20 mouse cellular contexts compared by ENCODE assay signal in genomic region chr2:144185175-144185574, GRCm38 (mm10).
DNase-seq lines count a peak whose midpoint lies in the region; ATAC-seq and TF ChIP-seq lines count a peak whose summit lies in the region.
"Had no signal": no experiment of that assay in that cellular context is flagged by ENCODE, and none has a peak within 500 bp of the region (broad histone marks: within the 10 kb centered on the region; RNA-seq: fewer than 3 reads in every experiment).

No protein-coding gene starts in this region.

- WGBS in small intestine, adult 2 months: 84% methylated on average over 3 of the region's 3 CpGs

- no peak for ATAC-seq in megakaryocyte, adult 5-6 weeks (ENCODE audit: poor library complexity, severe bottlenecking)
- ATAC-seq in granulocyte monocyte progenitor cell, adult 5-6 weeks (replicated peaks; ENCODE audit: poor library complexity, severe bottlenecking): peak; percentile 48
- ATAC-seq: activated CD4-positive, CD25-positive, alpha-beta regulatory T cell, adult 4 months; forebrain, embryonic 13.5 days; forebrain, embryonic 15.5 days; forebrain, postnatal 0 days; Patski had no signal

- TF ChIP-seq POLR2A in small intestine, adult 2 months (IDR thresholded peaks at IDR 0.05; ENCODE audit: low read depth, low read length): no peak

- H3K36me3 ChIP-seq in megakaryocyte, embryonic 14.5 days (replicated peaks; ENCODE audit: low read length): no peaks in the 10 kb centered on the region
- H3K36me3 ChIP-seq in small intestine, adult 2 months (ENCODE audit: control insufficient read depth, insufficient read depth, low read length): no peaks in the 10 kb centered on the region
- H3K36me3 ChIP-seq: embryonic facial prominence, embryonic 10.5 days; embryonic facial prominence, embryonic 12.5 days; forebrain, embryonic 15.5 days had no signal

- peak overlapping the region; percentile 4 for H3K4me3 ChIP-seq in megakaryocyte, embryonic 14.5 days (replicated peaks)
- H3K4me3 ChIP-seq in small intestine, adult 2 months (ENCODE audit: low read depth, low read length): no peak overlapping the region
- H3K4me3 ChIP-seq: embryonic facial prominence, embryonic 10.5 days; embryonic facial prominence, embryonic 12.5 days; forebrain, embryonic 13.5 days; forebrain, embryonic 15.5 days had no signal

- no peaks in the 10 kb centered on the region for H3K27me3 ChIP-seq in megakaryocyte, embryonic 14.5 days (replicated peaks)
- H3K27me3 ChIP-seq in small intestine, adult 2 months (ENCODE audit: control insufficient read depth, insufficient read depth, low read length): no peaks in the 10 kb centered on the region
- H3K27me3 ChIP-seq: embryonic facial prominence, embryonic 12.5 days; forebrain, embryonic 13.5 days; forebrain, embryonic 15.5 days; Patski had no signal

- H3K27ac ChIP-seq in small intestine, adult 2 months (ENCODE audit: insufficient read depth, low read depth, low read length): peak overlapping the region; percentile 59; the same call in 1 of the 2 replicates
- H3K27ac ChIP-seq: embryonic facial prominence, embryonic 10.5 days; embryonic facial prominence, embryonic 12.5 days; forebrain, embryonic 13.5 days; forebrain, embryonic 15.5 days had no signal

- DNase-seq in cerebellum, postnatal 36 days: no peak
- no peak for DNase-seq in urinary bladder, postnatal 14 days (ENCODE audit: low spot score)
- DNase-seq: adrenal gland, adult 8-10 months; adrenal gland, postnatal 14 days; adrenal gland, postnatal 36 days; cerebellum, adult 11-12 months; cerebellum, adult 8-10 months; cerebellum, adult 9-11 months; cerebellum, postnatal 14 days; forebrain, postnatal 0 days had no signal

- H3K4me1 ChIP-seq in megakaryocyte, embryonic 14.5 days: peaks cover 93% of the 10 kb centered on the region
- H3K4me1 ChIP-seq in small intestine, adult 2 months (ENCODE audit: control insufficient read depth, insufficient read depth, insufficient read length, low read length): peaks cover 43% of the 10 kb centered on the region
- H3K4me1 ChIP-seq: forebrain, embryonic 13.5 days; forebrain, embryonic 15.5 days had no signal

- no peaks in the 10 kb centered on the region for H3K9me3 ChIP-seq in megakaryocyte, embryonic 14.5 days
- H3K9me3 ChIP-seq: embryonic facial prominence, embryonic 10.5 days; embryonic facial prominence, embryonic 12.5 days; forebrain, embryonic 13.5 days; forebrain, embryonic 15.5 days had no signal

- no peak for TF ChIP-seq CTCF in small intestine, adult 2 months (IDR thresholded peaks at IDR 0.05; ENCODE audit: extremely low read depth, insufficient read length, insufficient replicate concordance, low read depth, low read length)
